Mouse (Mus musculus) heart, postnatal 0 days (tissue): ENCODE results near the gene Abat. TPM values are rescaled to one million over a fixed set of nuclear protein-coding genes. Genes with fewer than 3 reads are reported as not detected.

Experiments used
- ATAC-seq: fragments of 200-750 bp; cut with Nextera tagmentation; 2 replicates; pipeline ENCODE4 v1.8.0; 2017; ENCODE audit warnings: low read depth, moderate number of reproducible peaks, moderate library complexity; ENCODE audit not compliant: insufficient read depth
- DNase-seq: peaks from one replicate; pipeline ENCODE4 v3.0.0-alpha.2; 2016; ENCODE audit warnings: low spot score
- H3K27ac ChIP-seq: fragments of 300-500 bp; sonication (generic); 2 replicates; pipeline ENCODE4 v1.5.1; 2014; ENCODE audit warnings: low read depth, mild to moderate bottlenecking
- H3K27me3 ChIP-seq: fragments of 300-500 bp; sonication (generic); 2 replicates; pipeline ENCODE4 v1.6.1; 2014; ENCODE audit warnings: low read length, mixed read lengths; ENCODE audit not compliant: control insufficient read depth, insufficient read depth
- H3K36me3 ChIP-seq: fragments of 300-500 bp; sonication (generic); replicated peaks from 2 replicates; pipeline ENCODE4 v1.6.1; 2014; ENCODE audit warnings: low read length, mixed read lengths; ENCODE audit not compliant: control insufficient read depth, insufficient read depth
- H3K4me1 ChIP-seq: fragments of 300-500 bp; sonication (generic); 2 replicates; pipeline ENCODE4 v1.6.1; 2014; ENCODE audit warnings: antibody characterized with exemption; ENCODE audit not compliant: control insufficient read depth, insufficient read depth
- H3K4me2 ChIP-seq: fragments of 300-500 bp; sonication (generic); 2 replicates; pipeline ENCODE4 v1.6.1; 2014; ENCODE audit warnings: low read depth, mild to moderate bottlenecking, low read length, moderate library complexity
- H3K4me3 ChIP-seq: fragments of 300-500 bp; sonication (generic); 2 replicates; pipeline ENCODE4 v1.5.1; 2014; ENCODE audit warnings: low read depth, low read length
- H3K9ac ChIP-seq: fragments of 300-500 bp; sonication (generic); replicated peaks from 2 replicates; pipeline ENCODE4 v1.6.1; 2014; ENCODE audit warnings: low read depth, low read length, mixed read lengths
- H3K9me3 ChIP-seq: fragments of 300-500 bp; sonication (generic); replicated peaks from 2 replicates; pipeline ENCODE4 v1.6.1; 2016; ENCODE audit warnings: low read length; ENCODE audit not compliant: control insufficient read depth
- CTCF ChIP-seq: IDR thresholded peaks from 2 replicates; pipeline ENCODE4 v1.5.1; 2016; ENCODE audit warnings: antibody characterized with exemption, control low read depth, low read depth
- EP300 ChIP-seq: IDR thresholded peaks from 2 replicates; pipeline ENCODE4 v1.6.1; 2016; ENCODE audit warnings: antibody characterized with exemption, low read depth
- WGBS: fragments of 180-500 bp; shearing (Covaris S2); extraction: QIAGEN DNeasy Blood & Tissue Kit; methylation state at CpG from one replicate; pipeline ENCODE4 v1.1.7; 2014; 5-methylcytosine and 5-hydroxymethylcytosine counted together
- polyA plus RNA-seq: library from polyadenylated mRNA; unstranded; fragments of >200 nt; fragmentation: Nextera tagmentation; extraction: Ambion mirVana; gene quantifications from 2 replicates; pipeline ENCODE4 v1.2.1, GENCODE M21; 2015
- total RNA-seq: library from RNA; depleted of rRNA; stranded (reverse); fragments of >200 nt; gene quantifications from 2 replicates; pipeline ENCODE4 v1.2.3, GENCODE M21; 2014; ENCODE audit warnings: low replicate concordance

Abat gene
- total and polyA plus RNA-seq, 2 experiments from 2014 or later = 9.9 to 15.8 TPM

- Histone ChIP-seq H3K4me3 (no peak overlapping the region), H3K4me2 (no peak overlapping the region), H3K9me3 (no peaks in the 10 kb centered on the region), H3K9ac (no peak overlapping the region), H3K27ac (no peak overlapping the region), H3K27me3 (no peaks in the 10 kb centered on the region), H3K4me1 (no peaks in the 10 kb centered on the region), H3K36me3 (peaks cover 25% of the 10 kb centered on the region)
- 33% methylated on average over 13 of the region's 13 CpGs for WGBS
- ATAC-seq = no peak
- DNase-seq = no peak
- TF ChIP-seq CTCF (no peak), EP300 (no peak)
Observed at GRCm38 (mm10) chr16:8491743-8492490, 21.3 kb upstream of the Abat start.

GRCm38 (mm10) chr16:8494268-8494667 is 19.0 kb upstream of the Abat start:
- no peak for TF ChIP-seq EP300
- TF ChIP-seq CTCF = peak; percentile 98
- Histone ChIP-seq H3K4me1 (no peaks in the 10 kb centered on the region), H3K27me3 (no peaks in the 10 kb centered on the region), H3K4me2 (no peak overlapping the region), H3K9me3 (no peaks in the 10 kb centered on the region), H3K36me3 (peaks cover 8% of the 10 kb centered on the region; the same call in 1 of the 2 replicates), H3K4me3 (no peak overlapping the region), H3K9ac (no peak overlapping the region), H3K27ac (no peak overlapping the region)
- DNase-seq (peak; percentile 80), ATAC-seq (peak; percentile 86)
- 13% methylated on average over 4 of the region's 4 CpGs for WGBS

- Histone ChIP-seq H3K36me3 (no peaks in the 10 kb centered on the region), H3K4me2 (no peak overlapping the region), H3K4me3 (no peak overlapping the region), H3K9me3 (no peaks in the 10 kb centered on the region), H3K27me3 (no peaks in the 10 kb centered on the region), H3K4me1 (no peaks in the 10 kb centered on the region), H3K27ac (no peak overlapping the region), H3K9ac (no peak overlapping the region)
- 55% methylated on average over 2 of the region's 2 CpGs for WGBS
- no peak for DNase-seq
- no peak for ATAC-seq
- TF ChIP-seq CTCF = no peak
- TF ChIP-seq EP300 = no peak
Observed at GRCm38 (mm10) chr16:8496967-8497366, 16.3 kb upstream of the Abat start.

DNA sequence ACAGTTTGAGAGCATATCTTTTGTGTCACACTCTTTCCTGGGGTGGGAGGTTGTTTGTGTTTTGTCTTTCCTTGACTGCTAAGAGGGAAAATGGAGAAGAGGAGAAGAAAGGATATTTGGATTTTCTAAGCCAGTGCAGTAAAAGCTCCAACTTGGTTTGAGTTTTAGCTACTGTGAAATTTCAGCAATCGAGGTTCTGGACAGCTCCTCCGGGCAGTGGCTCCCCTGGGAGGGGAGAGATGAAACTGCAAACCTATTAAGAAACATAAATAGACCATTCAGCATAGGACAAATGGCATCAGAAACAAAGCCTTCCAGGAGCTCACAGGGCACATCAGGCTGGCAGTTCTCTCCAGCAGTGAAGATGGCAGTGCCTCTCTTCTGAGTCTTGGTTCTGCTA is 9.0 kb upstream of the Abat start:
- TF ChIP-seq EP300 (no peak), CTCF (peak; percentile 21)
- no peak overlapping the region for H3K9ac ChIP-seq
- DNase-seq (no peak), ATAC-seq (no peak)
- no peak overlapping the region for H3K4me3 ChIP-seq
- H3K27me3 ChIP-seq = no peaks in the 10 kb centered on the region
- no peaks in the 10 kb centered on the region for H3K36me3 ChIP-seq
- H3K4me1 ChIP-seq = no peaks in the 10 kb centered on the region
- H3K9me3 ChIP-seq = no peaks in the 10 kb centered on the region
- H3K27ac ChIP-seq = no peak overlapping the region
- no peak overlapping the region for H3K4me2 ChIP-seq
- 29% methylated on average over 2 of the region's 2 CpGs for WGBS

- WGBS = 72% methylated on average over 5 of the region's 5 CpGs
Observed at GRCm38 (mm10) chr16:8509894-8510293, 3.3 kb upstream of the Abat start.

DNA sequence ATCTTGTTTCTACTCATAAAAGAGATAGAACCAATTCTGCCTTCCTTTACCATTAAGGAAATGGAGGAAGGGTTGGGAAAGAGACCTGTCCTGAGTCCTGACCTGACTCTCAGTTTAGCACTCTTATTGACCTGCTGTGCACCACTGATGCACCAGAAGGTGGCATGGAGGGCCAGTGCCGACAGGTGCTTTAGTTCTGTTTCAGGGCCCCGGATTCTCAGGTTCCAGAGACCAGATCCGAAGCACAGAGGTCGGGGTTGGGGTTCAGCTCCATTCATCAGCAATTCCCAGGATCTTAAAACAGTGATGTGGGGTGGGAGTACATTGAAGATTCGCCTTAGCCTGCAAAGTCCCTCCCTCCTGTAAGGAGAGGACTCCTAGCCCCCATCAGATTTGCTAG is 399 bp upstream of the Abat start:
- Histone ChIP-seq H3K9ac (no peak overlapping the region), H3K27ac (no peak overlapping the region), H3K36me3 (no peaks in the 10 kb centered on the region), H3K4me2 (peak overlapping the region; percentile 85), H3K9me3 (no peaks in the 10 kb centered on the region), H3K4me1 (peaks cover 15% of the 10 kb centered on the region), H3K27me3 (no peaks in the 10 kb centered on the region), H3K4me3 (peak overlapping the region; percentile 57)
- ATAC-seq = no peak
- whole genome bisulfite sequencing = 2% methylated on average over 5 of the region's 5 CpGs
- TF ChIP-seq CTCF = no peak
- no peak for TF ChIP-seq EP300
- no peak for DNase-seq

More at GRCm38 (mm10) chr16:8509894-8510293, 3.3 kb upstream of the Abat start:
- Histone ChIP-seq H3K27me3 (no peaks in the 10 kb centered on the region), H3K36me3 (no peaks in the 10 kb centered on the region), H3K9ac (no peak overlapping the region), H3K27ac (no peak overlapping the region), H3K4me3 (no peak overlapping the region), H3K4me2 (no peak overlapping the region), H3K4me1 (peaks cover 11% of the 10 kb centered on the region; the same call in 1 of the 2 replicates), H3K9me3 (no peaks in the 10 kb centered on the region)
- TF ChIP-seq EP300 (no peak), CTCF (no peak)
- ATAC-seq (no peak), DNase-seq (no peak)
